Mouse (Mus musculus) liver, adult (tissue): Measurements from ENCODE around the gene Nap1l1.

Source experiments
- GATA4 ChIP-seq: IDR thresholded peaks from 2 replicates; pipeline ENCODE4 v1.6.1; 2014; ENCODE audit warnings: mild to moderate bottlenecking, low read length; ENCODE audit not compliant: insufficient replicate concordance

Gene Nap1l1

DNA sequence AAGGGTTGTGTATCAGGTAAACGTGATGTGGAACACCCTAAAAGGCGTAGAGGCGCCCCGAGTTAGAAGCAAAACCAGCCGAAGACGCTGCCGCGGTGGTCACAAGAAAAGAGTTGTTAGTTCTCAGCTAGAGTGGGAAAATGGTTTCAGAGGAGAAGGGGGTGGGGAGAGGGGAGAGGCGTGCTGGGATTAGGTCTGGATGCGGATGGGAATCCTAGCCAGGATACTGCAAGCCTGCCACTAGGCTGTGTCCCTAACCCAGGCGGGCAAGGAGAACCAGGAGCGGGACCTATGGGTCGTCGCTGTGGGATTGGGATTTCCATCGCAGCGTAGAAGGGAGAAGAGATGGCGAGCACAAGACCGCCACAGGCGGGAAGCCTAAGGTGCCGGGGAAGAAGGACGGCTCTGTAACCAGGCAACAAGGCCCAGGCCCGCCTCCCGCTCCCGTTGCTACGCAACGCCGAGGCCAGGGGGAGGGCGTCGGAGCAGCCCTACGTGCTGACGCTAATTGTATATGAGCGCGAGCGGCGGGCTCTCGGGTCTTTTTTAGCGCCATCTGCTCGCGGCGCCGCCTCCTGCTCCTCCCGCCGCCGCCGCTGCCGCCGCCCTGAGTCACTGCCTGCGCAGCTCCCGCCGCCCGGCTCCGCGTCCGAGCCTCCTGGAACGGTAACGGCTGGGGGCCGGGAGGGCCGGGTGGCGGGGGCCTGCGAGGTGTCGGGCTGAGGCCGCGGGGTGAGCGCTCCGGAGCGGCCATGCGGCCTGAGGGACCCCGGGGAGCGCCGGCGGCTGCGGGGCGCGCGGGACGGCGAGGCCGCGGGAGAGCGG, at the start of gene Nap1l1:
Gene Nap1l1 (plus strand): TSS at position 538 of the 825 bp plus-strand sequence.
- TF ChIP-seq GATA4 = no peak

DNA sequence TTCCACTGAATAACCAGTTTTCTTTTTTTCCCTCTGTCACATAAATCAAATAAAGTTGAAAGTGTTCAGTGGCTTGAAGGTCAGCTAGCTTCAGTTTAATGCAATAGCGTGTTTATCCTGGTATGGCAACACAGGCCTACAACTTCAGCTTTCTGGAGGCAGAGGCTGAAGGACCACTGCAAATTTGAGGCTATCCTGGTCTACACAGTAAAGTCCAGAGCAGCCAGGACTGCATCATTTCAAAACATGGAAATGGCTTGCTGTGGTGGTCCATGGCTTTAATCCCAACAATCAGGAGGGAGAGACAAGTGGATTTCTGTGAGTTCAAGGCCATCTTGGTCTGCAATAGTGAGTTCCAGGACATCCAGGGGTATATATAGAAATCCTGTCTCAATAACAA, 46.5 kb upstream of the Nap1l1 start:
- no peak for TF ChIP-seq GATA4

DNA sequence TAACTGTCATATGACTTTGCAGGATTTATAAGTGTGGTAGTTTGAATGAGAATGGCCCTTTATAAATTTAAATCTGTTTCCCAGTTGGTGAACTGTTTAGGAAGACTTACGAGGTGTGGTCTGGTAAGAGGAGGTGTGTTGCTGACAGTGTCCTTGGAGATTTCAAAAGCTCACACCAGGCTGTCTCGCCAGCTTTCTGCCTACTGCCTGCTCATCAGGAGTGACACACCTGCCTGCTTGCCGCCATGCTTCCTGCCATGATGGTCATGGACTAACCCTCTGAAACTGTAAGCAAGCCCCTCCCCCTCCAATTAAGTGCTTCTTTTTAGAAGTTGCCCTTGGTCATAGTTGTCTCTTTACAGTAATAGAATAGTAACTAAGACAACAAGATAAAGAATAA, 39.5 kb upstream of the Nap1l1 start:
- no peak for TF ChIP-seq GATA4

DNA sequence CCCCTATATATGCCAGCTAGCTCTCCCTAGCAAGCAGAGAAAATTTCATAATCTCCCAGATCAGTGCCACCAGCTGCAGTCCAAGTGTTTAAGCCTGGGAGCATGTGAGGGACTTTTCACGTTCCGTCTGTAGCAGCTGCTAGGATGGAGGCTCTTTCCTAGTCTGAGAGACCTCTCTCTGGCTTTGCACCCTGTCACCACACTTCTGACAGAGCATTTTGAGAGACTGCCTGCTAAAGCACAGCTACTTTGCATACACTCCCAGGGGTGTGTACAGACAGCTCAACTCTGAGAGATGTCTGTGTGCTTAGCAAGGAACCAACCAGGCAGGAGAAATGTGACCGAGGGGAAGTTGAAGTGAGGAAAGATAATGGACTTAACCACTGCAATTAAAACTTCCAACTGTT, 32.0 kb upstream of the Nap1l1 start:
- TF ChIP-seq GATA4 = no peak

DNA sequence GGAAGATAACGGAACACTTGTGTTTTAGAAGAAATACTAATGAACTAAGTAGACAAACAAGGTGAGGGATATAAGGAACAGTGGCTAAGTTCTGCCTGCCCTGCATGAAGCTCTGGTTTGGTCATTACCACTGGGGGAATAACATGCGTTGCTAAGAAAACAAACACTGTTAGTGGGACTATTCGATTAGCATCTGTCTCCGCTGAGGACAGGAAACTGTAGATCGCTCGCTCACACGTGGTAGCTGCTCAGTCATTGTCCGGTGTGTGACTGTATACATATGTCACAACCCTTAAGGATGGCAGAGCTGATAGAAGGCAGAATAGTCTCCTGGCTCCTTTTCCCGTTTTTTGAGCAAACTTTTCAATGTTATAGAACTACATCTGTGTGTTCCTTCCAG, 28.8 kb upstream of the Nap1l1 start:
- no peak for TF ChIP-seq GATA4

DNA sequence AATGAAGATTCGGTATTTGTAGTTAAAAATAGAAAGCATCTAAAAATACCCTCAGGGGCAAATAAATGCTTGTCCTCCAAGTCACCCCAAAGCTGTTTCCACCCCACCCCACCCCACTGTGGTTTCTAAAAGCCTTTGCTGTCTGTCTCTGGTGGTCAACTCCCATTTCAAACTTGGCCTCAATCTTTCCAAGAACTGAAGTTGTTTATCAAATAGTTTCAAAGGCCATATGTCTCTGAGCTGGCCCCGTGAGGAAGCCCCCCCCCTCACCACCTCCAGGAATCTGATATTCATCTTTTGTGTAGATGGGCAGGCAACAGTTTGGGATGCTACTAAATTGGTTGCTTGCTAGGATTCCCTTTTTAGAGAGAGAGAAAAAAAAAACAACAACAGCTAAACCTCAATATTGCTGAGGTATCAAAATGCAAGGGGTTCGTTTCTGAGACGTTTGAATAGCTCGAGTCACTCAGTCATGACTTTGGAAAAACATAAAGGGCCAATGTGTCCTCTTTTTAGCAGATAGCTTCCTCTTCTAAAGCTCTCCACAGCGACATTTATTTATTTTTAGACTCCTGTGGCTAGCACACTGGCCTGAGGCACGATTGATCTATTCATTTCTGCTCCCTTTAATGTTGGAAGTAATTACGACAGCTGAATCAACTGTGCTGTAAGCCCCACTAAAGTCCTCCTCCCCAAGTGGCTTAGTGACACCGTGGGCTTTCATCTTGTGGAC, 26.9 kb upstream of the Nap1l1 start:
- TF ChIP-seq GATA4 = no peak

DNA sequence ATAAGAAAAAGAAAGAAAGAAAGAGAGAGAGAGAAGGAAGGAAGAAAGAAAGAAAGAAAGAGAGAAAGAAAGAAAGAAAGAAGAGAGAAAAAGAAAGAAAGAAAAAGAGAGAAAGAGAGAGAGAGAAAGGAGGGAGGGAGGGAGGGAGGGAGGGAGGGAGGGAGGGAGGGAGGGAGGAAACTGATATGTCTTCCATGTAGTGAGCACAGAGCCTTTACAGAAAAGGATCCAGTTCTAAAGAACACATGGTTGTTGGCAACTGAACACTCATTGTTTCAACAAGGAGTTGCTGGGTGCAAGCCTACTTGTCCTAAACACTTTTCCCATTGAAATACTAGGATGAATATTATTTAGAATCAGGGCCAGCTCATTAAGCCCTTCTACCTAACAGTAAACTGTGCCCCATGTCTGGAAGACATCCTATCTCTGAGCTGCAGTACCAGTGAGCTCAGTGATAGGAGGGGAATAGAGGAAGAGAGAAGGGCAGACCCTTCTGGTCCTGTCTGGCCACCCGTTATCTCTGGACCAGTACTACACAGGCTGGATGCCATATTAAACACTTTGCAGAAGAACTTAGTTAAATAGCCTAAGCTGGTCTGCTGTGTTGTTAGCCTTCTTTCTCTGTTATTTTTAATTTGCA, 21.2 kb upstream of the Nap1l1 start:
- TF ChIP-seq GATA4 = no peak

DNA sequence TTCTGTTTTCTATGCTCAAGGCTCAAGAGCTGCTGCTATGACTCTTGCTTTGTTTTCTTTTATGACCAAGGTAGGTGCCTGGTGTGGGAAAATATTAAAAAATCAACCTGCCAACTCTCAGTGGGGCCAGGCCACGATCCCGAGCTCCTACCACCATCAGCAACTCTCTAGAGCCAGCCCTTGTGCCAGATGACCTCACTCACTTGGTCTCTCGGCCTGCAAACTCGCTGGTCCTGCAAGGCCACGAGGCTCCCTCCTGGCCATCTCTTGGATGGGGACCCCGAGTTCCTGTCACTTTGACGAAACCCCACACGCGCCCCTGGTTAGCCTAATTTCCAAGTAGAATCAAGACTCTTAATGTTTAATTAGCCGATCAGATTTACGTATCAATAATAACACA, 20.6 kb upstream of the Nap1l1 start:
- no peak for TF ChIP-seq GATA4

DNA sequence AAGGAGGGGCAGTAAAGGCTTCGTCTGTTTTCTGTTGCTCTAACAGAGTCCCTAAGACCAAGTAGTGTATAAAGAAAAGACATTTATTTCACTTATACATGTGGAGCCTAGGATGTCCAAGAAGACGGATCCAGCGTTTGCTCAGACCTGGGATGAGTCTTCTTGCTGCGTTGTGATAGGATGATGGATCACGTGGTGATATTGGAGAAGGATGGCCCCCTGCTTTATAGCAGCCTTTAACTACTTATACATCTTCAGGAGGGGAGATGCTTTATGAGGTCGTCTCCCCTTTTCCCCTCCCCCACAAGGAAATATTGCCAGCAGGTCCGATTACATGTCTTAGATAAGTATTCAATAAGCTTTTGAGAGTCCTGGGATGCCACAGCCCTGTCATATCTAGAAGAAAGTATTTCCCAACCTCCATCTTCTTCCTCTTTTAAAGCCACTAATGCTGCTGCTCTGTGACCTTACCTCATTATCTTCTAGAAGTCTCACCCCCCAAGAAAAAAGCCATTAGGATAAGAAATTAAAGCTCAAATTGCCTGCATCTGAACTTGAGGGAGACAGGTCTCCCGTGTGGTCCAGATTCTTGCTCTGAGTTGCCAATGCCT, 18.2 kb upstream of the Nap1l1 start:
- TF ChIP-seq GATA4 = no peak

DNA sequence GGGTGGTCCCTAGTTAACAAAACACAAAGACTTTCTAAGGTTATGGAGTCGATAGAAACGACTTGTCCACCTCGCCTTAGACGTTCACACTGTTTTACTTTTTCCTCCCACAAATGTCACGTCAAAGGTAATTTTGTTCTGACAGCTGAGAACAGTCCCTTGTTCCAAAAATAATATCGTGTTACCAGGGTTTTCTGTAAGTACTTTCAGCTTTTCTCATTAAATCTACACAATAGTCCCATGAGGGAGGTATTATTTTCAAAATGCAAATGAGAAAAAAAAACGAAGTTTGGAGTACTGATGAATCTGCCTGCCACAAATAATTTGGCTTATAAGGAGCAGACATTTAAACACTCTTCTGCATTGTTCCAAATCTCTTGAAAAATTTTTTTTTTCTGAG, 14.9 kb upstream of the Nap1l1 start:
- TF ChIP-seq GATA4 = no peak

DNA sequence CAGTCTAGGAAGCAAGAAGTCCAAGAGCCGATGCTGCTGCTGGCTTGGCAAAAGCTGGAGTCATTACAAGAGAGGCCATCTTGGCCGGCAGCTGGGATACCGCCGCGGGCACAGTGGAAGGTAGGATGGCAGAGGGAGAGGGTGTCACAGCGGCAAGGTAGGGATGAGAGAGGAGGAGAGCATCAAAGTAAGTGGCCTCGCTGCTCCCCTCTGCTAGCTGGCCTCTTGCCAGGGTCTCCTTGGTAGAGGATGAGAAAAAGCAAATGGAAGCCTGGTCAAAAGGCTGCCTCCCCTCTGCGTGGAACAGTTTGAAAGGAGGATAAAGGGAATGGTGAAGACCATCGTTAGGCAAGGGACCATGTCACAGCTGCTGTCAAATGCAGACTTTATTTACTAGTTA, 14.0 kb upstream of the Nap1l1 start:
- no peak for TF ChIP-seq GATA4

DNA sequence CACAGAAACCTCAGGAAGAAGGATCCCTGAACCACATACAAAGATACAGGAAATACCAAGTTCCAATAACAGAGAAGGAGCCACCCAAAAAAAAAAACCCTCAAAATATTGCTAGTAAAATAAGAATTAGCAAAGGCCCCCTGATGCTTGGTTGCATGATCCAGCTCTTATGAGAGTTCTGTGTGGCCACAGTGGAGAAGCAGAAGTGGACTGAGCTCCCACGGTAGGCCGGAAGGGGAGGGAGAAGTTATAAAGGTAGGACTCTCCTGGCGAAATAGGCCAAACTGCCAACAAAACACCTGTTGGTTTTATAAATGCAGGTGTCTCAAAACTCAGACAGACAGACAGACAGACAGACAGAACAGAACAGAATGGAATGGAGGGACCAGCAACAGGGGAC, 13.1 kb upstream of the Nap1l1 start:
- TF ChIP-seq GATA4 = no peak

DNA sequence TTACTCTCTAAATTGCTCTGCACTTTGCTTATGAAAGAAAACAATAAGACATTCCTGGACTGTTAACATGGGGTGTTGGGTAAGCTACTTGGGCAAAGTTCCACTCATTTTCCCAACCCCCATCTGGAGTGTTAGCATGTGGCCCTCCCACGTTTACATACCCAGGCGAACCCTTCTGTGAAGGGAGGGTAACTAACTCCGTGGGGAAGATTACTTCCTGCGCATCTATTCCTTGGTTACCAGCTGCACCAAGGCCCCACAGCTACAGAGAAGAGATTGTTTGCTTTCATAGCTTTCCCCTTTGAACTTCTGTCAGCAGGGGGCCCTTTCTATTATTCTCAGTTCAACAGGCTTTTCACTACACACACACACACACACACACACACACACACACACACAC, 12.6 kb upstream of the Nap1l1 start:
- no peak for TF ChIP-seq GATA4

DNA sequence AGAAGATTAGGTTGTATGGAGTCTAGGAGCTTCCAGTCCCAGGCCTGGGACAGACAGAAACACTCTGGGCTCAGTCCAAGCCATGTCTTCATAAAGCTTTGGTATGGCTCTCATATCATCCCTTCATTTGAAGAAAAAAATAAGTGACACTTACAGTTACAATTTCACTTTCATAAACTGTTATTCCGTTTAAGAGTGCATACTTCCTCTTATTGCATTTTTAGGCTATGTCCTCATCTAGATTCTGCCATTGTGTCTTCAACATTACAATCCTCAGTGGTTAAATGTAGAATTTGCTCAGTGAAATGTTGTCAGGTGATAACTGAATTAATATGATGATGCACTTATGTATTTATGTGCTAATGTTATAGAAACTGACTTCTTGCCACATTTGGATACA, 8.2 kb upstream of the Nap1l1 start:
- no peak for TF ChIP-seq GATA4

DNA sequence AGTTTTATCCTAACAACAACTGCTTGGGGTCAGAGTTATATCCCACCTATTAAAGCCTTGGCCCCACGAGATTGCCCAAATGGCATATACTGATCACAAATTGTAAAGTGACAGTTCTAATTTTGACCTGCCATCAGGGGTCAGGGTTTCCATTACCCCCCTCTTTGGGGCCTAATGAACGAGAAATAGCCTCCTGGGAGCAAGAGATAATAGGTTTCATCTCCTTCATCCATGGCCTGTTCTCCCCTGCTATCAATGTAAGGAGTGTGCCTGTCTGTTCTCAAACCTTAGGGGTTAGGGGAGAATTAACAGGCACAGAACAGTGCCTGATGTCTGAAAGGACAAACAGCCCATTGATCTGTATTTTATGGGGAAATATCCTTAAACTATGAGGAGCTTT, 7.6 kb upstream of the Nap1l1 start:
- TF ChIP-seq GATA4 = no peak

DNA sequence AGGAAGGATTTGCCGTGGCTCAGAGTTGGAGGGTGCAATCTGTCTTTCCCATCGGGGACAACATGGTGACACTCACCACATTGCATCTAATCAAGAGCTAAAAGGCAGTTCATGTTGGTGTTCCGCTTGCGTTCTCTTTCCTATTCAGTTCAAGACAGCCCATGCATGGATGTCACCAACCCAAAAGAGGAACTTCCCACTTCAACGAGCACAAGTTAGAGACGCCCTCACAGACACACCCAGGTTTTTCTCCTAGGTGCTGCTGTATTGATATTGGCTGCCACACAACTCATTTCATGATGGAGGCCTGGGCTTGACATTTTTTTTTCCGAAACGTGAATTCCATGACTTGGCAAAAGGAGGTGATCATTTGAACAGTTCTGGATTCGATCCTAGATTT, 1.9 kb upstream of the Nap1l1 start:
- TF ChIP-seq GATA4 = no peak
